Comparison of ENCODE assay signal across 14 mouse cellular contexts in genomic region chr9:66895995-66896394, GRCm38 (mm10). TPM values are rescaled to one million over a fixed set of nuclear protein-coding genes. Genes with fewer than 3 reads are reported as not detected.
DNase-seq lines count a peak whose midpoint lies in the region; ATAC-seq and TF ChIP-seq lines count a peak whose summit lies in the region.
"Had no signal": no experiment of that assay in that cellular context is flagged by ENCODE, and none has a peak within 500 bp of the region (broad histone marks: within the 10 kb centered on the region; RNA-seq: fewer than 3 reads in every experiment).

No protein-coding gene starts in this region.

- peak overlapping the region; percentile 35; the same call in 1 of the 2 replicates for H3K4me3 ChIP-seq in bone marrow macrophage, adult 2 months (ENCODE audit: insufficient read depth, low read length)
- no peak overlapping the region for H3K4me3 ChIP-seq in liver, embryonic 11.5 days (ENCODE audit: low read depth, low read length)
- no peak overlapping the region for H3K4me3 ChIP-seq in midbrain, embryonic 14.5 days (replicated peaks; ENCODE audit: low read depth, low read length)
- H3K4me3 ChIP-seq in kidney, embryonic 14.5 days (ENCODE audit: low read length) = no peak overlapping the region
- H3K4me3 ChIP-seq: intestine, embryonic 15.5 days; left cerebral cortex, adult 2 months; limb, embryonic 15.5 days had no signal

- peak; percentile 22 to 48 for DNase-seq in spleen, postnatal 36 days (ENCODE audit: low spot score in 2 of 2)
- no peak for DNase-seq in spleen, adult 18-20 months
- DNase-seq in liver, embryonic 11.5 days (ENCODE audit: low spot score) = no peak
- no peak for DNase-seq in midbrain, embryonic 14.5 days
- no peak for DNase-seq in right cerebral cortex, postnatal 4 days
- DNase-seq: cerebellum, postnatal 14 days; gastrocnemius, postnatal 36 days; heart, postnatal 36 days had no signal

- no peak overlapping the region; the same call in 1 of the 2 replicates for H3K9ac ChIP-seq in liver, embryonic 11.5 days (ENCODE audit: low read depth, low read length)
- H3K9ac ChIP-seq in midbrain, embryonic 14.5 days (replicated peaks; ENCODE audit: low read length) = no peak overlapping the region
- H3K9ac ChIP-seq in kidney, embryonic 14.5 days (ENCODE audit: low read depth, low read length) = no peak overlapping the region
- H3K9ac ChIP-seq: intestine, embryonic 15.5 days; limb, embryonic 15.5 days had no signal

- peak overlapping the region; percentile 58 for H3K4me2 ChIP-seq in liver, embryonic 11.5 days
- H3K4me2 ChIP-seq in midbrain, embryonic 14.5 days (ENCODE audit: low read length) = no peak overlapping the region
- H3K4me2 ChIP-seq in kidney, embryonic 14.5 days (replicated peaks; ENCODE audit: low read depth, low read length) = no peak overlapping the region
- H3K4me2 ChIP-seq: intestine, embryonic 15.5 days; limb, embryonic 15.5 days had no signal

- no peaks in the 10 kb centered on the region for H3K9me3 ChIP-seq in liver, embryonic 11.5 days (ENCODE audit: control insufficient read depth, low read length)
- no peaks in the 10 kb centered on the region for H3K9me3 ChIP-seq in midbrain, embryonic 14.5 days (ENCODE audit: control insufficient read depth, low read length)
- H3K9me3 ChIP-seq in kidney, embryonic 14.5 days (ENCODE audit: control insufficient read depth, low read length) = no peaks in the 10 kb centered on the region
- H3K9me3 ChIP-seq: intestine, embryonic 15.5 days; limb, embryonic 15.5 days had no signal

- peaks cover 48% of the 10 kb centered on the region for H3K4me1 ChIP-seq in bone marrow macrophage, adult 2 months (ENCODE audit: control insufficient read depth, insufficient read depth, low read length)
- H3K4me1 ChIP-seq in liver, embryonic 11.5 days (replicated peaks; ENCODE audit: control insufficient read depth, insufficient read depth, low read length) = peaks cover 47% of the 10 kb centered on the region
- H3K4me1 ChIP-seq in midbrain, embryonic 14.5 days (ENCODE audit: control insufficient read depth, insufficient read depth, low read length) = no peaks in the 10 kb centered on the region
- H3K4me1 ChIP-seq in kidney, embryonic 14.5 days (ENCODE audit: control insufficient read depth, insufficient read depth, low read length) = no peaks in the 10 kb centered on the region
- H3K4me1 ChIP-seq: limb, embryonic 15.5 days had no signal

- TF ChIP-seq POLR2A in bone marrow macrophage, adult 2 months (IDR thresholded peaks at IDR 0.05; ENCODE audit: borderline replicate concordance, low read depth, low read length) = no peak

- no peaks in the 10 kb centered on the region for H3K36me3 ChIP-seq in liver, embryonic 11.5 days (ENCODE audit: control insufficient read depth, insufficient read depth, low read length)
- H3K36me3 ChIP-seq in midbrain, embryonic 14.5 days (ENCODE audit: control insufficient read depth, insufficient read depth, low read length) = no peaks in the 10 kb centered on the region
- no peaks in the 10 kb centered on the region for H3K36me3 ChIP-seq in kidney, embryonic 14.5 days (ENCODE audit: control insufficient read depth, insufficient read depth, low read length)
- H3K36me3 ChIP-seq: intestine, embryonic 15.5 days; limb, embryonic 15.5 days had no signal

- no peak for TF ChIP-seq CTCF in bone marrow macrophage, adult 2 months (IDR thresholded peaks at IDR 0.05; ENCODE audit: low read depth, low read length)

- H3K27ac ChIP-seq in bone marrow macrophage, adult 2 months (ENCODE audit: insufficient read depth, low read depth, low read length) = peak overlapping the region; percentile 93
- H3K27ac ChIP-seq in liver, embryonic 11.5 days (ENCODE audit: low read depth, low read length) = peak overlapping the region; percentile 84
- no peak overlapping the region for H3K27ac ChIP-seq in midbrain, embryonic 14.5 days (replicated peaks; ENCODE audit: low read depth, low read length)
- H3K27ac ChIP-seq in kidney, embryonic 14.5 days (ENCODE audit: low read depth, low read length) = no peak overlapping the region
- H3K27ac ChIP-seq: intestine, embryonic 15.5 days; left cerebral cortex, adult 2 months; limb, embryonic 15.5 days had no signal

- ATAC-seq in liver, embryonic 11.5 days (replicated peaks; ENCODE audit: low FRiP score) = peak; percentile 64
- ATAC-seq in midbrain, embryonic 14.5 days (ENCODE audit: low FRiP score, low TSS enrichment) = no peak
- no peak for ATAC-seq in kidney, embryonic 14.5 days (ENCODE audit: low FRiP score, low TSS enrichment)
- ATAC-seq: forebrain, embryonic 16.5 days; intestine, embryonic 15.5 days had no signal

- WGBS in liver, embryonic 11.5 days = 40% methylated on average over 5 of the region's 5 CpGs
- 73% methylated on average over 5 of the region's 5 CpGs for WGBS in midbrain, embryonic 14.5 days
- 63% methylated on average over 5 of the region's 5 CpGs for WGBS in kidney, embryonic 14.5 days

- H3K27me3 ChIP-seq in liver, embryonic 11.5 days (replicated peaks; ENCODE audit: control insufficient read depth, insufficient read depth, low read length) = no peaks in the 10 kb centered on the region
- H3K27me3 ChIP-seq in midbrain, embryonic 14.5 days (ENCODE audit: control insufficient read depth, insufficient read depth, low read length) = no peaks in the 10 kb centered on the region
- no peaks in the 10 kb centered on the region for H3K27me3 ChIP-seq in kidney, embryonic 14.5 days (ENCODE audit: control insufficient read depth, insufficient read depth, low read length)
- H3K27me3 ChIP-seq: intestine, embryonic 15.5 days; limb, embryonic 15.5 days had no signal

RNA-seq across cellular contexts. Expression of gene Rab8b, which starts 23.5 kb away (rescaled TPM):
- 160 and 169 TPM in 2 replicates for polyA plus RNA-seq in bone marrow macrophage, adult 2 months (2012; ENCODE audit: insufficient read depth, insufficient read length, missing spikeins)
- polyA plus RNA-seq in liver, embryonic 11.5 days (2014; fragmentation: Nextera tagmentation; extraction: Ambion mirVana) = 43.1 and 44.3 TPM in 2 replicates
- polyA plus RNA-seq in midbrain, embryonic 14.5 days (2014; fragmentation: Nextera tagmentation; extraction: Ambion mirVana) = 20.8 and 27.6 TPM in 2 replicates
- 18.0 and 27.3 TPM in 2 replicates for polyA plus RNA-seq in kidney, embryonic 14.5 days (2014; fragmentation: Nextera tagmentation; extraction: Ambion mirVana)

RNA-seq across cellular contexts. Expression of gene Rps27l, which starts 49.9 kb away (rescaled TPM):
- 256 and 349 TPM in 2 replicates for polyA plus RNA-seq in bone marrow macrophage, adult 2 months (2012; ENCODE audit: insufficient read depth, insufficient read length, missing spikeins)
- polyA plus RNA-seq in liver, embryonic 11.5 days (2014; fragmentation: Nextera tagmentation; extraction: Ambion mirVana) = 1,011 and 1,028 TPM in 2 replicates
- 245 and 251 TPM in 2 replicates for polyA plus RNA-seq in midbrain, embryonic 14.5 days (2014; fragmentation: Nextera tagmentation; extraction: Ambion mirVana)
- polyA plus RNA-seq in kidney, embryonic 14.5 days (2014; fragmentation: Nextera tagmentation; extraction: Ambion mirVana) = 724 and 1,042 TPM in 2 replicates

Comparison
In these comparisons a context has a peak if more than half of its experiments do, and no peak if none do; other contexts are left out.
1. DNase-seq: peak in spleen, postnatal 36 days (2 of 2); none in spleen, adult 18-20 months (0 of 2), liver, embryonic 11.5 days (single experiment), midbrain, embryonic 14.5 days (single experiment) and right cerebral cortex, postnatal 4 days (single experiment).
2. H3K27ac ChIP-seq: peak in bone marrow macrophage, adult 2 months (single experiment) and liver, embryonic 11.5 days (single experiment); none in midbrain, embryonic 14.5 days (single experiment) and kidney, embryonic 14.5 days (single experiment).